Mouse (Mus musculus): ENCODE results near the gene Pbrm1.

The Pbrm1 gene

GRCm38 (mm10) chr14:31079313-31080028 is 60.5 kb downstream of the Pbrm1 start:
- no peak for DNase-seq (ENCODE audit: low spot score in 2 of 2)

GRCm38 (mm10) chr14:31081147-31081546 is 62.2 kb downstream of the Pbrm1 start:
- DNase-seq (ENCODE audit: low spot score in 2 of 2): no peak

GRCm38 (mm10) chr14:31087433-31087832 is 68.5 kb downstream of the Pbrm1 start:
- no peak for DNase-seq (ENCODE audit: low spot score in 2 of 2)

- DNase-seq (ENCODE audit: low spot score in 2 of 2): no peak
Observed at GRCm38 (mm10) chr14:31088515-31088914, 69.6 kb downstream of the Pbrm1 start.

- DNase-seq (ENCODE audit: low spot score in 2 of 2): no peak
Observed at GRCm38 (mm10) chr14:31089918-31090317, 71.0 kb downstream of the Pbrm1 start.

GRCm38 (mm10) chr14:31105156-31105555 is 86.2 kb downstream of the Pbrm1 start:
- DNase-seq (ENCODE audit: low spot score in 2 of 2): no peak

GRCm38 (mm10) chr14:31110613-31111012 is 91.7 kb downstream of the Pbrm1 start:
- DNase-seq (ENCODE audit: low spot score in 2 of 2): no peak

GRCm38 (mm10) chr14:31112187-31112586 is 93.2 kb downstream of the Pbrm1 start:
- DNase-seq (ENCODE audit: low spot score in 2 of 2): no peak

- DNase-seq (ENCODE audit: low spot score in 2 of 2): no peak
Observed at GRCm38 (mm10) chr14:31114011-31114410, 95.1 kb downstream of the Pbrm1 start.

- no peak for DNase-seq (ENCODE audit: low spot score in 2 of 2)
Observed at GRCm38 (mm10) chr14:31115522-31115921, 96.6 kb downstream of the Pbrm1 start.

- no peak for DNase-seq (ENCODE audit: low spot score in 2 of 2)
Observed at GRCm38 (mm10) chr14:31125106-31126075, 106.5 kb downstream of the Pbrm1 start.

- DNase-seq (ENCODE audit: low spot score in 2 of 2): no peak
Observed at GRCm38 (mm10) chr14:31126826-31127225, 107.9 kb downstream of the Pbrm1 start.

GRCm38 (mm10) chr14:31128101-31128825 is 109.3 kb downstream of the Pbrm1 start:
- DNase-seq (ENCODE audit: low spot score in 2 of 2): no peak

GRCm38 (mm10) chr14:31128826-31129219 is 109.9 kb downstream of the Pbrm1 start, which contains the start of gene Smim4:
Smim4 (minus strand) TSS chr14:31128956.
- peak; percentile 97 to 98 for DNase-seq (ENCODE audit: low spot score in 2 of 2)

GRCm38 (mm10) chr14:31129326-31130235 is 110.6 kb downstream of the Pbrm1 start:
- no peak for DNase-seq (ENCODE audit: low spot score in 2 of 2)

- DNase-seq (ENCODE audit: low spot score in 2 of 2): peak in 1 of 2 experiments; percentile 39
Observed at GRCm38 (mm10) chr14:31130236-31131220, 111.6 kb downstream of the Pbrm1 start, which contains the start of gene Nt5dc2. Nt5dc2 (plus strand) TSS chr14:31131053.

- DNase-seq (ENCODE audit: low spot score in 2 of 2): no peak
Observed at GRCm38 (mm10) chr14:31131272-31131821, 112.4 kb downstream of the Pbrm1 start.

- no peak for DNase-seq (ENCODE audit: low spot score in 2 of 2)
Observed at GRCm38 (mm10) chr14:31132031-31132430, 113.1 kb downstream of the Pbrm1 start.

- no peak for DNase-seq (ENCODE audit: low spot score in 2 of 2)
Observed at GRCm38 (mm10) chr14:31132491-31132975, 113.6 kb downstream of the Pbrm1 start.

All from right cerebral cortex, postnatal 36 days (tissue).